Mouse (Mus musculus): ENCODE measurements around the gene Smyd3.

DNA sequence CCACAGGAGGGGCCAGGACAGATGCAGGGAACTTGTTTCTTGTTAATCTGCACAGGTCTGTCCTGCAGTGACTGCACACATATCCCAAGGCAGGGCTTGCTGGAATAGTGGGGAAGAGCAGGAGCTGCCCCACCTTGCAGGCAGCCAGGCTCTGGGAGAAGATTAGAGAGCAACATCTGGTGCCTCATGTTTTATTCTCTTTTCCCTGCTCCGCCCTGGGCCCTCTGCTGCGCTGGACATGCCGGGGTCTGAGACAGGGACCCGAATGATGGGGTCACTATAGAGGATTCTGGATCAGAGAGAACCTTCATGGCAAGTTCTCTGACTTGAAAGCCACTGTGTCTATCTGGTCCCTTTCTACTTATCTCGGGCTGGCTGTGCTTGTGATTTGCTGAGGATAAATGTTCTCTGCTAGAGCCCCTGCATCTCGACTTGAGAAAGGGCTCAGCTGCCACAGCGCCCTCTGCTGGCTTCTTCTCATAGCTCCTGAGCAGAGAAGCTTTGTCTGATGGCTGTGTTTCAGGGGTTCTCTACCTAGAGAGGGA lies 557.8 kb downstream of the Smyd3 start:
- TF ChIP-seq CTCF (IDR thresholded peaks at IDR 0.05) (peak; percentile 86), EP300 (IDR thresholded peaks at IDR 0.05) (no peak)
